Mouse (Mus musculus) bone marrow, adult 2 months (tissue): Measurements from ENCODE around the gene Snap29. TPM values are rescaled to one million over a fixed set of nuclear protein-coding genes. Genes with fewer than 3 reads are reported as not detected.

ENCODE experiments used
- H3K27ac ChIP-seq: fragments of 200-500 bp; 2 replicates; pipeline ENCODE4 v1.5.1; 2012; ENCODE audit warnings: low read depth, mild to moderate bottlenecking, control low read depth, inconsistent platforms, low read length; ENCODE audit not compliant: control insufficient read depth, poor library complexity, insufficient read depth
- H3K4me1 ChIP-seq: fragments of 200-500 bp; 2 replicates; pipeline ENCODE4 v1.6.1; 2011; ENCODE audit warnings: low read length; ENCODE audit not compliant: control insufficient read depth, insufficient read depth
- H3K4me3 ChIP-seq: fragments of 200-500 bp; replicated peaks from 2 replicates; pipeline ENCODE3; 2011; ENCODE audit warnings: mild to moderate bottlenecking, low read depth, low read length, control low read depth; ENCODE audit not compliant: control insufficient read depth
- CTCF ChIP-seq: fragments of 200-500 bp; IDR thresholded peaks from 2 replicates; pipeline ENCODE4 v1.5.1; 2011; ENCODE audit warnings: low read length, control low read depth; ENCODE audit not compliant: control insufficient read depth, insufficient read depth
- POLR2A ChIP-seq: fragments of 200-500 bp; IDR thresholded peaks from 2 replicates; pipeline ENCODE4 v1.6.1; 2011; ENCODE audit warnings: low read depth, mild to moderate bottlenecking, control low read depth, low read length, borderline replicate concordance; ENCODE audit not compliant: control insufficient read depth
- WGBS: fragments of 180-500 bp; shearing (Covaris S2); methylation state at CpG from one replicate; pipeline ENCODE4 v1.1.7; 2018; 5-methylcytosine and 5-hydroxymethylcytosine counted together
- polyA plus RNA-seq: library from polyadenylated mRNA; stranded (reverse); fragments of >200 nt; gene quantifications from 2 replicates; pipeline ENCODE4 v1.2.4, GENCODE M21; 2011; ENCODE audit warnings: low replicate concordance; ENCODE audit not compliant: missing spikeins, insufficient read depth, insufficient read length

Gene Snap29
- polyA plus RNA-seq, 1 experiment: 14.5 TPM

DNA sequence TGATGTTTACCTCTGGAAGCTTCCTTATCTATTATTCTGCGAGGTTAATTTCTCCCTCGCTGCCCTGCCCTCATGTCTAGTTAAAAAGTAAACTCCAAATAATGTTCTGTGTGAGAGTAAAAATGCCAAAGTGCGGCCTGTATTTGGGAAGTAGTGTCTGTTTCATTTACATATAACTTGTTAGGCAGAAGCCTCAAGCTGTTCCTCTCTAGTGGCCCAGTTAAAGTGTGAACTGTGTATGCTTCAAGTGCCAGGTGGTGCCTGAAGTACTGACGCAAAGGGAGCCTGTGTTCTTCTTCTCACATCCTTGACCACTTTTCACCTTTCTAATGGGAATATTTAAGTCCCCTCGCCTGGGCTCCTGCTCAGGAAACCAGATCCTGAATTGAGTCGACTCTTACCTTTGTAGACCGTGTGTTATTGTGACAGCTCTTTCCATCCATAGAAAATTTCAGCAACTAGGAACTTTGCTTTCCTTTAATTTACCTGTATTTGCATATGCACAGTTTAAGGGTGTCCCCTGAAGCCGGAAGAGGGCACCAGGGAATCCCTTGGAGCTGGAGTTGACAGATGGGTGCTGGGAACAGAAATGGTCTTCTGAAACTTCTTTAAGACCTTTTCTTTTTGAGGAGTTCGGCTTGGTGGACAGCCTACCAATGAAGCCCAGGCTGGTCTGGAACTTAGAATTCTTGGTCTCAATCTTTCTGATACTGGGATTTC, 886 bp downstream of the Snap29 start:
- TF ChIP-seq CTCF (no peak), POLR2A (no peak)
- WGBS: 28% methylated on average over 9 of the region's 9 CpGs
- Histone ChIP-seq H3K27ac (peak overlapping the region; percentile 88; the same call in 1 of the 2 replicates), H3K4me3 (peak overlapping the region; percentile 93), H3K4me1 (peaks cover 7% of the 10 kb centered on the region; the same call in 1 of the 2 replicates)

DNA sequence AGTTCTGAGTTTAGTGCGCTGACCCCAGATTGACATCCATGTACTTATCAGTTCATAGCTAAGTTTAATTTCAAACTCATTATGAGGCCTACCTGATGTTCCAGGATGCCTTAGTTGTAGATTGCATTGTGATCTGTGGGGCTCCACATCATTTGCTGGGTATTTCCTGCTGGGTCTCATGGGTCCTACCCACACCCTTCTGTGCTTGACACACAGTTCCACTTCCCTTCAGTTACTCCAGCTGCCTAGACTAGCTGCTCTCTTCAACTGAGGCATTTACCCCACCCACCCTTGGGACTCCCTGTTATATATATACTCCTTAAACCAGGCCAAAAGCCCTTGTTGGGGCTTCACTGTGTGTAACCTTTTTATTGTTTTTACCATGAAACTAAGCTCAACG, 3.3 kb downstream of the Snap29 start:
- Histone ChIP-seq H3K4me3 (no peak overlapping the region), H3K27ac (peak overlapping the region; percentile 71; the same call in 1 of the 2 replicates), H3K4me1 (peaks cover 7% of the 10 kb centered on the region; the same call in 1 of the 2 replicates)
- WGBS: 80% methylated on average over 2 of the region's 2 CpGs
- TF ChIP-seq POLR2A: no peak
- no peak for TF ChIP-seq CTCF

DNA sequence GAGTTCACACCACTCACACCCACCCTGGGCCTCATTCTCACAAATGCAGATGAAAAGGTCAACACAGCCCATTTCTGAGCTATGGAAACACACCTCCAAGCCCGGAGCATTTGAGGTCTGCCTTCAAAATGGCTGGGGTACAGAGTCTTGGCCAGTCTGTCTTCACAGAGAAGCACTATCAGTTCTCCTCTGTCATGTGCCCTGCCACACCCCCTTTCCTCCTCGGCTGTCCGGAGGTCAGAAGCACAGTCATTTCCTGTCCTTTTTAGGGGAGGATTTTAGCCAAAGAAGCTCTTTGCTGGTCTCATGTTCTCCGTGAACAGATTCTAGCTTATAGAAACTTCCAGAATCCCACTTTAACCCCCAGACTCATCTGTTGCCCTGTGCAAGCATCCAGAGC, 4.4 kb downstream of the Snap29 start:
- WGBS: 38% methylated on average over 4 of the region's 4 CpGs

DNA sequence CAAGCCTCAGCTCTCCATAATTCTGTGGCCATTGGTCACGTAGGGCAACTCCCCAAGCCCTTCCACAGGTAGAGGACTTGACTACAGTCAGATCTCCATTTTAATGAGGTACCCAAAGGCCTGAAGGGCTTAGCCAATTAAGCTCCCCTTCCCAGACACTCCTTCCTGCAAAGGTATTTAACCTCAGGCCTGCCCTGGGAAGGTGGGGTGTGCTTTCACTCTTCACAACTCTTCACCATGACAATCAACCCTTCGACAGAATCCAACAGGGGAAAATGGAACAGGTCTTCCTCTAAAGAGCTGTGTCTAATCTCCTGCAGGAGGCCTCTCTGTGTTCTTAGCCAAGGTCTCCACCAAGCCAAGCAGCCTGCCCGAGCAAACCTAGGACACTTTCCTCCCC, 17.2 kb downstream of the Snap29 start:
- no peak for TF ChIP-seq POLR2A
- no peak for TF ChIP-seq CTCF
- WGBS: 83% methylated on average over 3 of the region's 3 CpGs
- no peak overlapping the region for H3K4me3 ChIP-seq
- no peak overlapping the region for H3K27ac ChIP-seq
- H3K4me1 ChIP-seq: no peaks in the 10 kb centered on the region

More for the DNA sequence above, 4.4 kb downstream of the Snap29 start:
- no peak overlapping the region for H3K4me3 ChIP-seq
- peak overlapping the region; percentile 16 for H3K27ac ChIP-seq
- H3K4me1 ChIP-seq: peaks cover 7% of the 10 kb centered on the region; the same call in 1 of the 2 replicates
- TF ChIP-seq POLR2A (no peak), CTCF (no peak)

DNA sequence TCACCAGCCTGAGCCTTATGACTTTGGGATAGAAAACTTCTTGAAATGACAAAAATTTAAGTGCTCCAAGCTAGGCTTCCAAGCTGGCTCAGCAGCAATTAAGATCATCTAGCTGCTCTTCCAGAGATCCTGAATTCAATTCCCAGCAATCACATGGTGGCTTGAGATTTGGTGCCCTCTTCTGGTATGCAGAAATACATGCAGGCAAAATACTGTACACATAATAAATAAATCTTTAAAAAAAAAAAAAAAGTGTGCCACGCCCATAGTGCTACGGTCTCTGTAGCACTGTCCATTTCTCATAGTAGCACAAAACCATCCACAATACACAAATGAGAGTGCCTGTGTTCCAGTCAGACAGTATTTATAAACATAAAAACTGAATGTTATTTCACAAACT, 26.8 kb downstream of the Snap29 start:
- H3K4me3 ChIP-seq: no peak overlapping the region
- WGBS: 56% methylated on average over 2 of the region's 2 CpGs
- no peak for TF ChIP-seq POLR2A
- TF ChIP-seq CTCF: no peak
- H3K27ac ChIP-seq: no peak overlapping the region
- H3K4me1 ChIP-seq: no peaks in the 10 kb centered on the region

GRCm38 (mm10) chr16:17451541-17452372, 46.0 kb downstream of the Snap29 start, which contains the start of gene Crkl:
Crkl (plus strand) TSS chr16:17451987.
- TF ChIP-seq CTCF (no peak), POLR2A (peak; percentile 82; the same call in 1 of the 2 replicates)
- peak within 1 kb of the TSS; percentile 99 for H3K4me3 ChIP-seq
- H3K27ac ChIP-seq: peak within 1 kb of the TSS; percentile 86
- peaks cover 3% of the 10 kb centered on the region; the same call in 1 of the 2 replicates for H3K4me1 ChIP-seq
- under 1% methylated on average over 63 of the region's 63 CpGs for WGBS

GRCm38 (mm10) chr16:17452373-17452715, 46.6 kb downstream of the Snap29 start:
- peak overlapping the region; percentile 86 for H3K27ac ChIP-seq
- under 1% methylated on average over 24 of the region's 24 CpGs for WGBS
- H3K4me3 ChIP-seq: peak overlapping the region; percentile 99

DNA sequence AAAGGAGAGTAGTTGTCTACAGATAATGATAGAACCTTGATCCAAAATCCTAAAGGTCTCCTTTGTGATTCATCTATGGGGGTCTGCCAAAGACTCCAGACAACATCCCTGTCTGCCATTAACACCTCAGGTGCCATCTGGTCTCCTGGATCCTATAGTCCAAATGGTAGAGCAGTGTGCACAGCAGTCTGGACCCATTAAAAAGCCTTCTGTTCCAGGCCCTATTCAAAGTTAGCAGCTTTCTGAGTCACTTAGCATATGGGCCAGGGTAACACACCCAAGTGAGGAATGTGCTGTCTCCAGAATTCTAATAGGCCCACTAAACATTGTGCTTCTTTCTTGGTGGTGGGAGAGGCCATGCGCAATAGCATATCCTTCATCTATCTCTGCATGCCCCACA, 51.1 kb downstream of the Snap29 start:
- Histone ChIP-seq H3K4me1 (peaks cover 1% of the 10 kb centered on the region), H3K4me3 (no peak overlapping the region), H3K27ac (no peak overlapping the region)
- 93% methylated on average over 1 of the region's 1 CpGs for WGBS
- TF ChIP-seq CTCF: no peak
- no peak for TF ChIP-seq POLR2A

More at GRCm38 (mm10) chr16:17452373-17452715, 46.6 kb downstream of the Snap29 start:
- TF ChIP-seq CTCF (no peak), POLR2A (peak; percentile 30; the same call in 1 of the 2 replicates)
- H3K4me1 ChIP-seq: peaks cover 3% of the 10 kb centered on the region; the same call in 1 of the 2 replicates
